Mouse (Mus musculus) heart, embryonic 11.5 days (tissue): ENCODE data around the gene Higd1b. TPM values are rescaled to one million over a fixed set of nuclear protein-coding genes. Genes with fewer than 3 reads are reported as not detected.

Experiments
- ATAC-seq: fragments of 200-750 bp; cut with Nextera tagmentation; replicated peaks from 2 replicates; pipeline ENCODE4 v1.8.0; 2017; ENCODE audit warnings: moderate library complexity; ENCODE audit not compliant: insufficient number of reproducible peaks, low FRiP score, low TSS enrichment
- H3K27ac ChIP-seq: fragments of 300-500 bp; sonication (generic); 2 replicates; pipeline ENCODE4 v1.5.1; 2014; ENCODE audit warnings: mild to moderate bottlenecking, low read depth, low read length
- H3K27me3 ChIP-seq: fragments of 300-500 bp; sonication (generic); 2 replicates; pipeline ENCODE4 v1.6.1; 2014; ENCODE audit warnings: mild to moderate bottlenecking, low read length, mixed read lengths; ENCODE audit not compliant: control insufficient read depth, insufficient read depth
- H3K36me3 ChIP-seq: fragments of 300-500 bp; sonication (generic); 2 replicates; pipeline ENCODE4 v1.6.1; 2014; ENCODE audit warnings: mild to moderate bottlenecking, low read length, moderate library complexity, mixed read lengths; ENCODE audit not compliant: control insufficient read depth, insufficient read depth
- H3K4me1 ChIP-seq: fragments of 300-500 bp; sonication (generic); 2 replicates; pipeline ENCODE4 v1.6.1; 2014; ENCODE audit warnings: low read length; ENCODE audit not compliant: control insufficient read depth, insufficient read depth
- H3K4me2 ChIP-seq: fragments of 300-500 bp; sonication (generic); 2 replicates; pipeline ENCODE4 v1.6.1; 2014; ENCODE audit warnings: mild to moderate bottlenecking, moderate library complexity
- H3K4me3 ChIP-seq: fragments of 300-500 bp; sonication (generic); 2 replicates; pipeline ENCODE4 v1.5.1; 2014; ENCODE audit warnings: low read depth, low read length
- H3K9ac ChIP-seq: fragments of 300-500 bp; sonication (generic); 2 replicates; pipeline ENCODE4 v1.6.1; 2014; ENCODE audit warnings: mild to moderate bottlenecking, low read depth, low read length, moderate library complexity
- H3K9me3 ChIP-seq: fragments of 300-500 bp; sonication (generic); replicated peaks from 2 replicates; pipeline ENCODE4 v1.6.1; 2016; ENCODE audit warnings: low read length; ENCODE audit not compliant: control insufficient read depth
- WGBS: fragments of 180-500 bp; shearing (Covaris S2); extraction: QIAGEN DNeasy Blood & Tissue Kit; methylation state at CpG from one replicate; pipeline ENCODE4 v1.1.7; 2014; ENCODE audit not compliant: insufficient replicate concordance; 5-methylcytosine and 5-hydroxymethylcytosine counted together
- polyA plus RNA-seq: library from polyadenylated mRNA; unstranded; fragments of >200 nt; fragmentation: Nextera tagmentation; extraction: Ambion mirVana; gene quantifications from 2 replicates; pipeline ENCODE4 v1.2.1, GENCODE M21; 2014

Gene Higd1b
- polyA plus RNA-seq, 1 experiment from 2014 or later = not detected

DNA sequence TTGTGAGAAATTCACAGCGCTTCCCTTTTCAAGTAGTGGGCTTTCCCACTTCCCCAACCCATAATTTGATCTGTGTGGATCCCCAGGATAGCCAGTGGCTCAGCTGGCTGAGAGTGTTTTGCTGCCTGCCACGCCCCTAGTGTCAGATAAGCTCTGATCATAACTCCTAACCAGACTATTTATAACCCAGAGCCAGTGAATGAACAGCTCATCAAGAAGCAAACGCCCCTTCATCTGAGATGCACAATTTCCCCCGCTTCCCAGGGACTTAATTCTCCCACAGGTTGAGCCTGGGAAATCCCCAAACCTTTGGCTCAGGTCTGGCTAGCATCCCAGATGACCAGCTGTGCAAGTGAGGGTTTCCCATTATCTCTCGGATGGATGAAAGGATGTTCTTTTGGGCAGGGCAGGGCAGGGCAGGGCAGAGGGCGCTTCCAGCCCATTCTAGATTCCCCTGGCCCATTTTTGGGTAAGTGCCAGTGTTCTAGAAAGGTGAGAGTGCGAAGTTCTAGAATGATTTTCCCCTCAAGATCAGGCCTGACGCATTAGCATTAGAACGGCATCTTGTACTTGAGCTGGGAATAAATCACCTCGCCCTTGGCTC lies 49.1 kb downstream of the Higd1b start, which contains the start of gene Fam187a:
Gene Fam187a, plus strand, starts transcription at position 554 of the 604 bp plus-strand sequence.
- no peak within 1 kb of the TSS for H3K9ac ChIP-seq
- no peak within 1 kb of the TSS for H3K27ac ChIP-seq
- 0 out of 2 replicates have a peak within 1 kb of the TSS, but pooled peaks have one; percentile 8 for H3K4me2 ChIP-seq
- peaks cover 25% of the 10 kb centered on the region for H3K4me1 ChIP-seq
- H3K9me3 ChIP-seq = no peaks in the 10 kb centered on the region
- H3K4me3 ChIP-seq = no peak within 1 kb of the TSS
- H3K27me3 ChIP-seq = 0 out of 2 replicates have a peak, but pooled peaks cover 9% of the 10 kb centered on the region
- H3K36me3 ChIP-seq = no peaks in the 10 kb centered on the region
- ATAC-seq = no peak
- 51% methylated on average over 10 of the region's 10 CpGs for WGBS

DNA sequence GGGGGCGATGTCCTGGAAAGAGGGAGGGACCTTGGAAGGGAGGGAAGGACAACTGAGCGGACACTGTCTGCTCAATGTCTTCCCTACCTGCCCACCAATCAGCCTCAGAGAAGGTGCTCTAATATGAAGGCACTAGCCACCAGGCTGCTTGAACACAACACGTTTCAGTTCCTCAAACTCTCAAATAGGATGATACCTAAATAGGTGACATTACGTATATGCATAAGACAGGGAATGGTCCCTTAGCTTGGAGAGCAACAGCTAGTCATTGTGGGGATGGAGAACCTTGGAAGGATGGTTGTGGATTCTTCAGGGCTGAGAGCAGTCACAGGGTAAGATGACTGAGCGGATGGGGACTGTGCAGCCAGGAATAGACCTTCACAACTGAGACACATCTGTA lies 51.8 kb downstream of the Higd1b start:
- Histone ChIP-seq H3K27ac (no peak overlapping the region), H3K4me1 (peaks cover 14% of the 10 kb centered on the region), H3K9me3 (no peaks in the 10 kb centered on the region), H3K4me2 (no peak overlapping the region), H3K27me3 (peaks cover 14% of the 10 kb centered on the region; the same call in 1 of the 2 replicates), H3K4me3 (no peak overlapping the region), H3K36me3 (no peaks in the 10 kb centered on the region), H3K9ac (no peak overlapping the region)
- ATAC-seq = no peak
- 72% methylated on average over 5 of the region's 5 CpGs for WGBS

Other genes starting within 250 kb of the Higd1b start
- gene Fzd2, start 231.5 kb upstream of the Higd1b start, polyA plus RNA-seq = 23.9 and 25.0 TPM in 2 replicates
- gene Meioc, start 172.1 kb upstream of the Higd1b start, polyA plus RNA-seq = 0.96 and 1.1 TPM in 2 replicates
- gene Ccdc43, start 138.1 kb upstream of the Higd1b start, polyA plus RNA-seq = 39.5 and 41.8 TPM in 2 replicates
- 5.4 and 6.7 TPM in 2 replicates for gene Adam11, start 74.4 kb upstream of the Higd1b start, polyA plus RNA-seq
- 56.6 and 59.7 TPM in 2 replicates for gene Gjc1, start 16.1 kb upstream of the Higd1b start, polyA plus RNA-seq
- gene Eftud2, start 45.1 kb downstream of the Higd1b start, polyA plus RNA-seq = 136 and 149 TPM in 2 replicates
- gene Ccdc103, start 45.4 kb downstream of the Higd1b start, polyA plus RNA-seq = 0.42 and 0.56 TPM in 2 replicates
- not detected in 2 replicates for gene Fam187a, start 49.3 kb downstream of the Higd1b start, polyA plus RNA-seq
- 0.18 and 0.20 TPM in 2 replicates for gene Gfap, start 65.1 kb downstream of the Higd1b start, polyA plus RNA-seq
- gene Kif18b, start 89.3 kb downstream of the Higd1b start, polyA plus RNA-seq = 5.6 and 5.9 TPM in 2 replicates
- gene C1ql1, start 110.8 kb downstream of the Higd1b start, polyA plus RNA-seq = 0.76 and 1.0 TPM in 2 replicates
- gene Nmt1, start 192.3 kb downstream of the Higd1b start, polyA plus RNA-seq = 49.4 and 53.4 TPM in 2 replicates
- 135 and 141 TPM in 2 replicates for gene Dcakd, start 192.5 kb downstream of the Higd1b start, polyA plus RNA-seq